Mouse (Mus musculus): Measurements from ENCODE around the gene Scube1. TPM values are rescaled to one million over a fixed set of nuclear protein-coding genes. Genes with fewer than 3 reads are reported as not detected.

Gene Scube1
- polyA plus RNA-seq, 1 experiment from 2014 or later = 2.5 TPM

GRCm38 (mm10) chr15:83760683-83761082 is 35.9 kb upstream of the Scube1 start:
- peak; percentile 78 for TF ChIP-seq CTCF (IDR thresholded peaks at IDR 0.05; ENCODE audit: low read depth)
- WGBS = 3% methylated on average over 10 of the region's 10 CpGs

GRCm38 (mm10) chr15:83758958-83759357 is 34.1 kb upstream of the Scube1 start:
- TF ChIP-seq CTCF (IDR thresholded peaks at IDR 0.05; ENCODE audit: low read depth) = peak; percentile 72
- Histone ChIP-seq H3K4me1 (replicated peaks; ENCODE audit: control insufficient read depth, insufficient read depth, low read length) (no peaks in the 10 kb centered on the region), H3K9ac (ENCODE audit: low read depth, low read length) (no peak overlapping the region), H3K4me3 (ENCODE audit: low read depth, low read length) (no peak overlapping the region), H3K27ac (ENCODE audit: low read depth, low read length) (no peak overlapping the region), H3K9me3 (ENCODE audit: control insufficient read depth) (no peaks in the 10 kb centered on the region), H3K4me2 (replicated peaks; ENCODE audit: low read depth) (no peak overlapping the region), H3K36me3 (ENCODE audit: control insufficient read depth, insufficient read depth) (no peaks in the 10 kb centered on the region), H3K27me3 (replicated peaks; ENCODE audit: control insufficient read depth, insufficient read depth, low read length) (0 out of 2 replicates have a peak, but pooled peaks cover 2% of the 10 kb centered on the region)
- ATAC-seq = no peak
- WGBS = 16% methylated on average over 4 of the region's 4 CpGs

More at GRCm38 (mm10) chr15:83760683-83761082, 35.9 kb upstream of the Scube1 start:
- Histone ChIP-seq H3K9ac (ENCODE audit: low read depth, low read length) (no peak overlapping the region), H3K27ac (ENCODE audit: low read depth, low read length) (no peak overlapping the region), H3K4me3 (ENCODE audit: low read depth, low read length) (no peak overlapping the region), H3K27me3 (replicated peaks; ENCODE audit: control insufficient read depth, insufficient read depth, low read length) (0 out of 2 replicates have a peak, but pooled peaks cover 2% of the 10 kb centered on the region), H3K4me2 (replicated peaks; ENCODE audit: low read depth) (no peak overlapping the region), H3K9me3 (ENCODE audit: control insufficient read depth) (no peaks in the 10 kb centered on the region), H3K36me3 (ENCODE audit: control insufficient read depth, insufficient read depth) (no peaks in the 10 kb centered on the region), H3K4me1 (replicated peaks; ENCODE audit: control insufficient read depth, insufficient read depth, low read length) (no peaks in the 10 kb centered on the region)
- no peak for ATAC-seq

GRCm38 (mm10) chr15:83756742-83757141 is 31.9 kb upstream of the Scube1 start:
- Histone ChIP-seq H3K4me1 (replicated peaks; ENCODE audit: control insufficient read depth, insufficient read depth, low read length) (no peaks in the 10 kb centered on the region), H3K36me3 (ENCODE audit: control insufficient read depth, insufficient read depth) (no peaks in the 10 kb centered on the region), H3K9ac (ENCODE audit: low read depth, low read length) (no peak overlapping the region), H3K27me3 (replicated peaks; ENCODE audit: control insufficient read depth, insufficient read depth, low read length) (0 out of 2 replicates have a peak, but pooled peaks cover 2% of the 10 kb centered on the region), H3K27ac (ENCODE audit: low read depth, low read length) (no peak overlapping the region), H3K9me3 (ENCODE audit: control insufficient read depth) (no peaks in the 10 kb centered on the region), H3K4me2 (replicated peaks; ENCODE audit: low read depth) (no peak overlapping the region), H3K4me3 (ENCODE audit: low read depth, low read length) (no peak overlapping the region)
- TF ChIP-seq CTCF (IDR thresholded peaks at IDR 0.05; ENCODE audit: low read depth) = peak; percentile 77
- WGBS = 21% methylated on average over 9 of the region's 9 CpGs
- ATAC-seq = no peak

- H3K9me3 ChIP-seq (ENCODE audit: control insufficient read depth) = no peaks in the 10 kb centered on the region
- no peak overlapping the region for H3K9ac ChIP-seq (ENCODE audit: low read depth, low read length)
- no peak overlapping the region for H3K27ac ChIP-seq (ENCODE audit: low read depth, low read length)
- H3K27me3 ChIP-seq (replicated peaks; ENCODE audit: control insufficient read depth, insufficient read depth, low read length) = no peaks in the 10 kb centered on the region
- H3K4me2 ChIP-seq (replicated peaks; ENCODE audit: low read depth) = no peak overlapping the region
- no peaks in the 10 kb centered on the region for H3K36me3 ChIP-seq (ENCODE audit: control insufficient read depth, insufficient read depth)
- no peak for TF ChIP-seq CTCF (IDR thresholded peaks at IDR 0.05; ENCODE audit: low read depth)
- no peak overlapping the region for H3K4me3 ChIP-seq (ENCODE audit: low read depth, low read length)
- WGBS = 68% methylated on average over 9 of the region's 9 CpGs
- no peak for ATAC-seq
- no peaks in the 10 kb centered on the region for H3K4me1 ChIP-seq (replicated peaks; ENCODE audit: control insufficient read depth, insufficient read depth, low read length)
Measured at GRCm38 (mm10) chr15:83749436-83749835, 24.6 kb upstream of the Scube1 start.

- no peaks in the 10 kb centered on the region for H3K4me1 ChIP-seq (replicated peaks; ENCODE audit: control insufficient read depth, insufficient read depth, low read length)
- H3K27ac ChIP-seq (ENCODE audit: low read depth, low read length) = no peak overlapping the region
- 81% methylated on average over 6 of the region's 6 CpGs for WGBS
- no peaks in the 10 kb centered on the region for H3K36me3 ChIP-seq (ENCODE audit: control insufficient read depth, insufficient read depth)
- ATAC-seq = no peak
- no peak overlapping the region for H3K4me3 ChIP-seq (ENCODE audit: low read depth, low read length)
- no peak overlapping the region for H3K9ac ChIP-seq (ENCODE audit: low read depth, low read length)
- H3K27me3 ChIP-seq (replicated peaks; ENCODE audit: control insufficient read depth, insufficient read depth, low read length) = no peaks in the 10 kb centered on the region
- H3K9me3 ChIP-seq (ENCODE audit: control insufficient read depth) = no peaks in the 10 kb centered on the region
- no peak for TF ChIP-seq CTCF (IDR thresholded peaks at IDR 0.05; ENCODE audit: low read depth)
- H3K4me2 ChIP-seq (replicated peaks; ENCODE audit: low read depth) = no peak overlapping the region
Measured at GRCm38 (mm10) chr15:83748986-83749385, 24.2 kb upstream of the Scube1 start.

- Histone ChIP-seq H3K36me3 (ENCODE audit: control insufficient read depth, insufficient read depth) (no peaks in the 10 kb centered on the region), H3K4me1 (replicated peaks; ENCODE audit: control insufficient read depth, insufficient read depth, low read length) (no peaks in the 10 kb centered on the region), H3K9ac (ENCODE audit: low read depth, low read length) (no peak overlapping the region), H3K9me3 (ENCODE audit: control insufficient read depth) (no peaks in the 10 kb centered on the region), H3K27me3 (replicated peaks; ENCODE audit: control insufficient read depth, insufficient read depth, low read length) (no peaks in the 10 kb centered on the region), H3K4me3 (ENCODE audit: low read depth, low read length) (no peak overlapping the region), H3K27ac (ENCODE audit: low read depth, low read length) (no peak overlapping the region), H3K4me2 (replicated peaks; ENCODE audit: low read depth) (no peak overlapping the region)
- ATAC-seq = no peak
- no peak for TF ChIP-seq CTCF (IDR thresholded peaks at IDR 0.05; ENCODE audit: low read depth)
- 60% methylated on average over 16 of the region's 16 CpGs for WGBS
Measured at GRCm38 (mm10) chr15:83746311-83746710, 21.5 kb upstream of the Scube1 start.

- no peaks in the 10 kb centered on the region for H3K36me3 ChIP-seq (ENCODE audit: control insufficient read depth, insufficient read depth)
- no peaks in the 10 kb centered on the region for H3K27me3 ChIP-seq (replicated peaks; ENCODE audit: control insufficient read depth, insufficient read depth, low read length)
- no peaks in the 10 kb centered on the region for H3K4me1 ChIP-seq (replicated peaks; ENCODE audit: control insufficient read depth, insufficient read depth, low read length)
- H3K4me3 ChIP-seq (ENCODE audit: low read depth, low read length) = no peak overlapping the region
- no peak overlapping the region; the same call in 1 of the 2 replicates for H3K27ac ChIP-seq (ENCODE audit: low read depth, low read length)
- no peak overlapping the region for H3K9ac ChIP-seq (ENCODE audit: low read depth, low read length)
- WGBS = 91% methylated on average over 1 of the region's 1 CpGs
- no peak overlapping the region for H3K4me2 ChIP-seq (replicated peaks; ENCODE audit: low read depth)
- H3K9me3 ChIP-seq (ENCODE audit: control insufficient read depth) = no peaks in the 10 kb centered on the region
- TF ChIP-seq CTCF (IDR thresholded peaks at IDR 0.05; ENCODE audit: low read depth) = no peak
- ATAC-seq = no peak
Measured at GRCm38 (mm10) chr15:83742018-83742417, 17.2 kb upstream of the Scube1 start.
